8 mouse cellular contexts compared by ENCODE assay signal in the genomic region with DNA sequence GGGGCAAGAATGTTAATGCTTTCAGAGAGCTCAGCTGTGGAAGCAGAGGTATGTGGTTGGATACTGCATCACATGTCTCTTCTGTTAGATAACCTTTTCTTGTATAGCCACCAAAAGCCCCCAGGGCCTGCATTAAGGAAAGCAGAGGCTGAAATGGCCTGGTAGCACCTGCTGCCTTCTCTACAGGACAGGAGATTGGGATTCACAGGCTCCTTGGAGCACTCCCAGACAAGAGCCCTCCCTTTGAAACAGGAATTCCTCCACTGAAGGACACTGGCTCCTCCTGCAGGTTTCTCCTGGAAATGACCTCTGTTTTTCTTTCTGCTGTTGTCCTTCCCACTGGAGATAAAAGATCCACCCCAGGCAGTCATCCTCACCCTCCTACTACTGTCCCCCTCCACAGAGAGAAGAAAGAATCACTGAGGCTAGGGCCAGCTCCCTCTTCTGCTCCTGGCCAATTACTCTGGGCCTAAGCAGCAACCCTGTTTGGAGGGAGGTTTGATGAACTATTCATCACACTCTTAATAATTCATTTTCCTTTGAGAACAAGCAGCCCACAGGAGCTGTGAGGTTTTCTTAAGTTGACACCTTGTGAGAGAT.
DNase-seq lines count a peak whose midpoint lies in the region; ATAC-seq lines count a peak whose summit lies in the region.

No protein-coding gene starts in this region.

- no peak overlapping the region for H3K9ac ChIP-seq in neural tube, embryonic 15.5 days (replicated peaks)

- no peaks in the 10 kb centered on the region for H3K9me3 ChIP-seq in neural tube, embryonic 15.5 days (replicated peaks)

- H3K4me3 ChIP-seq in neural tube, embryonic 15.5 days (replicated peaks) = no peak overlapping the region

- no peaks in the 10 kb centered on the region for H3K36me3 ChIP-seq in neural tube, embryonic 15.5 days

- intact Hi-C loops in left cerebral cortex, postnatal 10 days (cut with DNase I) = no loop called here

- no peaks in the 10 kb centered on the region for H3K27me3 ChIP-seq in neural tube, embryonic 15.5 days (replicated peaks)

- no peaks in the 10 kb centered on the region for H3K4me1 ChIP-seq in neural tube, embryonic 15.5 days

- DNase-seq in adrenal gland, postnatal 14 days = peak; percentile 15
- DNase-seq in adrenal gland, postnatal 36 days = no peak
- DNase-seq in neural tube, embryonic 10.5 days (ENCODE audit: extremely low spot score, low spot score) = peak; percentile 28
- peak; percentile 25 to 32 for DNase-seq in left cerebral cortex, postnatal 10 days (ENCODE audit: extremely low spot score in 1 of 2, low spot score in 2 of 2)
- peak; percentile 2 for DNase-seq in retina, postnatal 7 days (ENCODE audit: low read depth, low spot score)
- no peak for DNase-seq in gastrocnemius, adult 18-20 months (ENCODE audit: low spot score)

- H3K27ac ChIP-seq in neural tube, embryonic 15.5 days (replicated peaks) = no peak overlapping the region

- no peak overlapping the region for H3K4me2 ChIP-seq in neural tube, embryonic 15.5 days

- ATAC-seq in neural tube, embryonic 15.5 days (ENCODE audit: low FRiP score) = no peak
- peak; percentile 89 for ATAC-seq in frontal cortex, adult (ENCODE audit: low TSS enrichment)

Comparison
In these comparisons a context has a peak if more than half of its experiments do, and no peak if none do; other contexts are left out.
1. DNase-seq: peak in adrenal gland, postnatal 14 days (single experiment), neural tube, embryonic 10.5 days (single experiment), left cerebral cortex, postnatal 10 days (2 of 2) and retina, postnatal 7 days (single experiment); none in adrenal gland, postnatal 36 days (0 of 2) and gastrocnemius, adult 18-20 months (single experiment).